Mouse (Mus musculus) right cerebral cortex, postnatal 10 days (tissue): ENCODE data around the gene Spen.
"Not testable (repeated sequence)": the region's sequence is repeated elsewhere in the genome, so short reads cannot be mapped to it uniquely, and the experiment has no call there.

Source experiments
- DNase-seq, 2 experiments: peaks; one replicate each; pipeline ENCODE4 v3.0.0; 2021; ENCODE audit warnings: low spot score in 2 of 2

The Spen gene

GRCm38 (mm10) chr4:141559131-141559897 is 20.9 kb upstream of the Spen start:
- DNase-seq, result peak; percentile 75 to 81

GRCm38 (mm10) chr4:141558658-141559057 is 20.3 kb upstream of the Spen start:
- peak in 1 of 2 experiments; percentile 39 for DNase-seq

GRCm38 (mm10) chr4:141556163-141556562 is 17.8 kb upstream of the Spen start:
- not testable (repeated sequence) for DNase-seq

- not testable (repeated sequence) for DNase-seq
Observed at GRCm38 (mm10) chr4:141554255-141554865, 16.0 kb upstream of the Spen start.

- DNase-seq, result no peak
Observed at GRCm38 (mm10) chr4:141552484-141552883, 14.1 kb upstream of the Spen start.

- DNase-seq, result no peak
Observed at GRCm38 (mm10) chr4:141547299-141547698, 8.9 kb upstream of the Spen start.

- peak; percentile 90 to 94 for DNase-seq
Observed at GRCm38 (mm10) chr4:141546334-141547200, 8.2 kb upstream of the Spen start.

- DNase-seq, result peak; percentile 99 to 100
Observed at GRCm38 (mm10) chr4:141545743-141546333, 7.4 kb upstream of the Spen start.

- DNase-seq, result peak; percentile 67 to 73
Observed at GRCm38 (mm10) chr4:141545071-141545742, 6.8 kb upstream of the Spen start.

GRCm38 (mm10) chr4:141544536-141544935 is 6.1 kb upstream of the Spen start:
- DNase-seq, result no peak

GRCm38 (mm10) chr4:141543593-141543992 is 5.2 kb upstream of the Spen start:
- DNase-seq, result no peak

GRCm38 (mm10) chr4:141541851-141542250 is 3.5 kb upstream of the Spen start:
- peak; percentile 64 to 67 for DNase-seq

GRCm38 (mm10) chr4:141540844-141541243 is 2.4 kb upstream of the Spen start:
- DNase-seq, result no peak

- no peak for DNase-seq
Observed at GRCm38 (mm10) chr4:141539213-141539767, 893 bp upstream of the Spen start.

GRCm38 (mm10) chr4:141537706-141538407 is 540 bp downstream of the Spen start:
- peak in 1 of 2 experiments; percentile 57 for DNase-seq

- no peak for DNase-seq
Observed at GRCm38 (mm10) chr4:141537226-141537610, 1.2 kb downstream of the Spen start.

GRCm38 (mm10) chr4:141536291-141537225 is 1.8 kb downstream of the Spen start:
- peak; percentile 89 to 90 for DNase-seq

GRCm38 (mm10) chr4:141534947-141535680 is 3.3 kb downstream of the Spen start:
- peak; percentile 72 to 77 for DNase-seq
